Mouse (Mus musculus) forelimb bud, embryonic 11.5 days (tissue): ENCODE measurements at regions not wholly inside any gene's neighbourhood (a gene's known extent, or its start where the extent isn't known, plus 50 kb on each side); places are given as distances from the start of the nearest gene placed in this dataset.

Source experiments
- DNase-seq: peaks from one replicate; pipeline ENCODE4 v3.0.0-alpha.2; 2012; ENCODE audit warnings: low read depth, low spot score

DNA sequence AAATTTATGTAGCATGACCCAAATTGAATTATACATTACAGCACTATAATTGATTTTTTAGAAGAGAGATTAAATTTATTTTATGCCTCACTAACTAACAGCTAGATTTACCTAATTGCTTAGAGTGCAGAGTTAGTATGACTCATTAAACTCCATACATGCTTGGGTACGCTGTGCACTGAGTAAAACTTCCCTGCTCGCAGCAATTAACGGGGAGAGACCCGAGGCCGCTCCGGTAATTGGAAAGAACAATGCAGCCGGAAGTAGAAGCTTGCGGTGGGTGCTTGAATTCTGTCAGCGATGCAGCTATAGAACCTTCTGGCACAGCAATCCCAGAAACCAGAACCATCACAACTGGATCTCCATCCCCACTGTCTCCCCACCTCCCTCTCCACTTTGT, 261.8 kb downstream of the Tle3 start:
- peak; percentile 40 for DNase-seq

DNA sequence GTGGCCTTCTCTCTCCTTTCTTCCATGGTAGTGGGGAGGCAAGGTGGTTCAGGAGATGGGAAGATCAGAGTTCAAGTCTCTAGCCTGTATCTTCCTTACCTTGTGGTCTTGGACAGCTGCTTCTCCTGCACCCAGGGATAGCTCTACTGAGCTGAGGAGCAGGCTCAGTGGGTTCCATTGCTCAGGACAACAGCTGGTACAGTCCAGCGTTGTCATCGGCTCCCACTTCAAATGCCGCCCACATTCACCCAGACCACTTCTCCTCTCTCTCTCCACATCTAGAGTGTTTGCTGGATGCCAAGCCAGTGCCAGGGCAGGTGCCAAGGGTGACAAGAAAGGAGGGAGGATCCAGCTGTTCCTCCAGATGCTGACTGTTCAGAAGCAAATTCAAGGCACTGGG, 260.4 kb downstream of the Tle3 start:
- DNase-seq, result no peak

DNA sequence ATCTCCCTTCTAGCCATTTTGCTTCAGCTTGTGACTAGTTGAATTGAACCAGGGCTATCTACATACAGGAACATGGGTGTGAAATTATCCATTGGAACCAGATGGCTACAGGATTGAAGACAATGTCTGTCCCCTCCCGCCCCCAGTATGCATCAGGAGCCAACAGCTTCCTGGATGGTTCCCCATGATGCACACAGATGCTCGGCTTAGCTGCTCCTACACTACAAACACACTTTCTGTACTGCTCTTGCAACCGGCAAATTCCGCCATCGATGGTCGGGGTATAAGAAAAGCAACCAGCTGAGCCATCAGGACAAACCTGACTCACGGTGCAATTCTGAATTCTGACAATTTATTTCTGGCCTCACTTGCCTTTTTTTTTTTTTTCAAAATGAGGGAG, 258.9 kb downstream of the Tle3 start:
- DNase-seq, result no peak

DNA sequence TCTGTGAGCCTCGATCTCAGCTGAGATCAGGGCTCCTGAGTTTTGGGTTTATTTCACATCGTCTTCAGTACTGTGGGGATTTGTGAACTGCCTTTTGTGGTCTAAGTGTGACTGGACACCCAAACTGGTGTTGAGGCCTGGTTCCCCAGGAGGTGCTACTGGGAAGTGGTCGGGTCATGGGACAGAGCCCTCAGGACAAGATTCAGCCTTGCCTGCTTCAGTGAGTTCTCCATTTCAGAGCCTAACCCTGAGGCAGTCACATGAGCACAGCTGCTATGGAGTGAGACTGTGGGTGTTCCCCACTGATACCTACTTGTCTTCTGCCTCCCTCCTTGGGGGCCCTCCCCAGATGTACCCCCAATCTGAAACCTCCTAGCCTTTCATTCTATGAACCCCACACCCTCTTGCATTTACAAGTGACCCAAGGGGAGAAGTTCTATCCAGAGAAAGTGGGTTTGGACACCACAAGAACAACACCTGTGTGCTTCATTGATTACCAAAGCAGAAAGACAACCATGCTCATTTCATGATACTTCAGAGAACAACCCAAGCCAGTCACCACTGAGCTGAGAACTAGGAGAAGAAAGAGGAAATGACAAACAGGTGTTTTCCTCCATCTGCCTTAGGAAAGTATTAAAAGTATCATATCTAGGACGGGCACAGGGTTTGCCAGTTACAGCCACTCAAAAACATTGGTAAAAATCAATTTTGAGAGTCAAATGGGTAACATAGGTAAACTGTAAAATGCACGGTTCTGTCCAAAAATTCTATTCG, 255.8 kb downstream of the Tle3 start:
- no peak for DNase-seq

DNA sequence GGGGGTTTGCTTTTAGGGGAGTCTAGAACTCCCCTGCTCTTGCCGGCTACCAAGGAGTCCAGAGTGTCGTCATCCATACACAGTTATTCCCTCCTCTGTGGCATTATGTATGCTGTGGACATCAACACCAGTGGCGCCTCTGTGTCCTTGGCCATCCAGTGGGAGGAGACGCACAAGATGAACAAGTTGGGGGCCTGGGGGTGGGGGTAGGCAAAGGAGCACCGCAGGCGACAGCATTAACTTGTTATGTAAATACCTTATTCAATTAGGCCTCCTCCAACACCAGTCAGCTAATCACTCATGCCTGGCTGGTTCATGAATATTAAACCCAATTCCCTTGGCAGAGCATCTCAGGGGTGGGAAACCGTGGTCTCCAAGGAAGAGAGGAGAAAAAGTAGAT, 250.8 kb downstream of the Tle3 start:
- DNase-seq, result no peak

DNA sequence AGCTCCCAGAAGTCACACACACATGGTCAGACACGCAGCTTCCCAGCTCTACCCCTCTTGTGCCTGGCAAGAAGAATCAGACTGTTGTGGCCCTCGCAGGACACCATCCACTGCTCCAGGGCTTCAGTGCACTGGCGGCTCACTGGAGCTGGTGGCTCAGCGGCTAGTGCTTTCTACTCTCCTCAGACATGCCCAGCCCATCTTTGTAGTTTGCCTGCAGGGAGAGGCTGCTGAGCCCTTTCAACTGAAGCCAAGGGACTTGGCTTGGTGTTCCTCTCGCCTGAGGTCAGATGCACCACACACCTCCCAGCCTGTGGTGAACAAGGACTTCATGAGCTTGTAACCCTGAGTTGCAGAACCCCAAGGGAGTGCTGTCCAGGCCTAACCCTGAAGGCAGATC, 249.8 kb downstream of the Tle3 start:
- no peak for DNase-seq

DNA sequence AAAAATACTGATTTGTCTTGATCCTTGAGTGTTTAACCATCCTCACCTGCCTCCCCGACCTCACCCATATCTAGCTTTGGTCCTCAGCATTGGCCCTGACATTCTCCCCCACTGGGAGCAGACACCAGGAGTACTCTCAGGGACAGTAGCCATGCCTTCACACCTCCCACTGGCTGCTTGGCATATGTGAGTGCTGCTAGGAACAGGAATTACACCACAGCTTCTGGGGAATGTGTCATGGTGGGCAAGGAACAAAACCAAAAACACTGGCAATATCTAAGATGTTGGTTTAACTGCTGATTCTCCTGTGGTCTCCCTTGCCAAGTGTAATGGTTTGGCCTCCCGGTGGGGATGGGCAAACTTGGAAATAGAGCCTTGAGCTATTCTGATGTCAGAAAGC, 248.6 kb downstream of the Tle3 start:
- no peak for DNase-seq

DNA sequence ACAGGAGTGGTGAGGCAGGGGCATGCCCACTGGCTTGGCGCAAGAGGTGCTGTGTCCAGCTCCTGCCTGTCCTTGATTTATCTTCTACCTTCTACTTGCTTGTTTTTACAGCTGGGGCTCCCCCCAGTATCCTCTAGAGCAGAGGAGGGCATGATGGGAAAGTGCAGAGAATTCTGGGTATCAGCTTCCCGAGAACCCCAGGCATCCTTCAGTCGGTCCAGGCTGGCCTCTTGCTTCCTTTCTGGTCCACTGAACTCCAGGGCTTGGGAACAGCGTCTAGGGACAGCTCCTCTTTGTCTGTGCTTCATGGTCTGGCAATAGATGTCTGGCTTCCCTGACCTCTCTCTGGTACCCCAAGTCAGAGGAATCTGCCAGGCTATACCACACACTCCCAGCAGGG, 247.9 kb downstream of the Tle3 start:
- no peak for DNase-seq

DNA sequence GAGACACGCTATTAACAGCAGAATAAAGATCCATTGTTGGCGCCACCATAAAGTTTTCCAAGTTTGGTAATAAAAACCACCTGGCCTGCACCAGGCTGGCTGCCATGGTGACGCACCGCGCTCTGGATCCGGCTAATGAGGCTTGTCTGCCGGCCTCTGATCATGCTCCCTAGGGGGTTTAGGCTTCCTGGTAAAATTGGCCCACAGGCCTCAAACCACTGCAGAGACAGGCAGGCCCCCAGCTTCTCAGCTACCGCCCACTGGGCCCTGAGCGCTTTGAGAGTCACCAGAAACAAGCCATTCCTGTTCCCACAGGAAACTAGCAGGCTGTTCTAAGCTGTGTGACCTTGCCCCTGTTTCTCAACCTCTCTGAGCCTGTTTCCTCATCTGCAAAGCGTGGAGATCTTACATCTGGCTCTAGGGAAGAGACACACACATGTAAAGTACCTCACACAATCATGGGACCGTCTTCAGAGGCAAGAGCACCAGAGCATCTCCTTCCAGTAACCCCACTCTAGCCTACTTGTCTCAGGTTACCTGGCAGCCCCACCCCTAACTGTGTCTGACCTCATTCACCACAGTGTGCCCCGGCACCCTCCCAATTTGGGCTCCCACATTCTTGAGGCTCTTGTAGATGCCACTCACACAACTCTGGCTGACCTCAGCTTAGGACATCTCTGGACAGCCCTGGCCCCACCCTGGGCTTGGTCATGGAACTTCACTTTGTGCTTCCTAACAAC, 246.5 kb downstream of the Tle3 start:
- peak; percentile 95 for DNase-seq

DNA sequence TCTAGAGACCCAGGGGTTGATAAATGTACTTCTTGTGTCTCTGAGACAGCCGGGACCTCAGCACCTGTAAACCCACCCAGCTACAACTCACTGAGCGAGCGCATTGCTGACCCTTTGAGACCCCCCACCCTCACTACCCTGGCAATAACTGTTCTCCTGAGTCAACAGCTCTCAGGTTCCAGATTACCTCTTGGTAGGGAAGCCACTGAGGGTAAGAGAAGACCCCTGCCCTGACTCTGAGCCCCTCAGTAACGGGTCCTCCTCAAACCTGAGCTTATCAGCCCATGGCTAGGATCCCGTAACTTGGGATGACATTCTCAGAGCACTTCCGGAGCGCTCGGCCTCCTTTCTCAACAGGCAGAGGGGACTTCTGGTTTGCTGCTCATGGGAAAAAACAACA, 245.8 kb downstream of the Tle3 start:
- DNase-seq, result no peak

DNA sequence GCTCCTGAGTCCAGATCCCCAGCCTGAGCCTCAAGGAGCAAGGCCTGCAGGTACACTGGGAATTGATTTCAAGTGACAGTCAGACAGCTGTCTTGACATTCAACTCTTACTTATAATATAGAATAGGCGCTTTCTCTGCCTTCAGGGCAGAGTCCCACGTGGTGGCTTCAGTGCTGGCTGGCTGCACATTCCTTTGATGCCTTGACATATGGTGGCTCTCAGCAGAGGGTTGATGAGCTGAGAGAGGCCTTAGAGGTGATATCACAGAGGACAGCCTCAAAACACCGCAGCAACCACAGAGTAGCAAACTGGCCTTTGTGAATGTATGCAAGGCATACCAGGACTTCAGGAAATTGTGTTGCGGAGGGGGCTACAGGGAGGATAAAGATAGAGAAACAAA, 243.4 kb downstream of the Tle3 start:
- DNase-seq, result no peak

DNA sequence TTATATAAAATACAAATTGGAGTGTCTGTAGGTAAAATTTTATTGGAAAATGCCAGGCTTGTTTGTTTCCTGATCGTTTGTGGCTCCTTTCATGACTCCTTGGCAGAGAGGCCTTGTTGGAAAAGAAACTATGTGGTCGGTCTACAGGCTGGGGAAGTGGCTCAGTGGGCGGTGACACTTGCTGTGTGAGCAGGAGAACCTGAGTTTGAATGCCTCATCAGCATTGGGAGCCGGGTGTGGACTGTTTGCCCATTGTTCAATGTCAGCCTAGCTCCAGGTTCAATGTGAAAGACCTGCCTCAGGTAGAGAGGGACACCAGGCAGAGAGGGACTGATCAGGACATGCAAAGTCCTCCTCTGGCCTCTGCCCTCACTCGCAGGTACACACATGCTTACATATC, 235.4 kb downstream of the Tle3 start:
- DNase-seq, result no peak

DNA sequence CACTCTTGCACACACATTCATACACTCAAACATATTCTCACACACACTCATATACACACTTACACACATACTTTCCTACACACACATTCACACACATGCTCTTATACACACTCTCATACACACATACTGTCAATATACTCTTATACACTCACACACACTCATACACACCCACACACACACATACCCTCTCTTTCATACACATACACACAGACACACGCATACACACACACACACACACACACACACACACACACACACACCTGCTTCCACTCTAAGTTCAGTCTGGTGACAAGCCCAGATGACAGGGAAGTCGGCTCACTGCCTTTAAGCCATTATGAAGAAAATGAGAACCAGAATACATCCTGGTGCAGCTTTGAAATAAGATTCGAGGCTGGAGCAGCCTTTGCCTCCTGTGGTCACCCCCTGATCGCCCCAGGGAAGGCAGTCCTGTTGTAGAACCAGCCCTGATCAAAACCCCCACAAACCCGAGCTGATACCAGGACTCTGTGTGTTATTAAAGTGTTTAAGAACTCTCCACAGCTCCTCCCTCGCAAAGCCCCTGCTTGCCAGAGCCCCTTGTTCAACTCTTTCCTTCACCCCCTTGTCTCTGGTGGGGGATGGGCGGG, 230.3 kb downstream of the Tle3 start:
- peak; percentile 84 for DNase-seq

DNA sequence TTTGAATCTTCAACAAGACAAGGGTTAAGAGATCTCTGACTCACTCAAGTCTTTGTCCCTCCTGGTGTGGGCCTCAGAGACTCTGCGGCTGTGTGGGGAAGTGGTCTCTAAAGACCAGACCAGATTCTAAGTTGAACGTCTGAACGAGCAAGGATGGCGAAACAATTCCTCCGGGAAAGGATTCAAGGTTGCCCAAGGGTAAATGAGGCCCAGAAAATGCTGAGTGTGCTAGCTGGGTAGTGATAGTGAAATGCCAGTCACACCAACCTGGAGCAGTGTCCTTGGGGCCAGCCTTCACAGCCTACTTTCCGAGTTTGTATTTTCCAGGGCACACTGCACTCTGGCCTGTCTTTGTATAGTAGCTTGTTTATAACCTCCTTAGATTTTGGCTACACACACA, 229.7 kb downstream of the Tle3 start:
- no peak for DNase-seq

DNA sequence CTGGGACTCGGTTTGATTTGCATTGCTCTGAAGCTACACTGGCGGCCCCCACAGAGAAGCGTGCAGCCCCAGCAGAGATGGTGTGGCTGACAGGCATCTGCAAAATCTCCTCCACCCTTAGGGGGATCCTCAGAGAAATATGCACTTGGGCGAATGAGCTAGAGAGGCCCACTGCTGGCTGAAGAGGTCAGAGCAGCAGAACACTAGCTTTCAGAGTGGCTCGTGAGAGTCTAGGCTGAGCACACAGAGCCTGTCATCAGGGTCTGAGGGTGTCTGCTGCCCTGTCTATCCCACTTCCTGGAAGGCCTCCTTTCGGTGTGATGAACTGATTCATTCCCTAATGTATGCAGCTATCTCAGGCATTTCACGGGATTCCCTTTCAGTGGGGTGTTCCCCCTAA, 225.1 kb downstream of the Tle3 start:
- DNase-seq, result no peak

DNA sequence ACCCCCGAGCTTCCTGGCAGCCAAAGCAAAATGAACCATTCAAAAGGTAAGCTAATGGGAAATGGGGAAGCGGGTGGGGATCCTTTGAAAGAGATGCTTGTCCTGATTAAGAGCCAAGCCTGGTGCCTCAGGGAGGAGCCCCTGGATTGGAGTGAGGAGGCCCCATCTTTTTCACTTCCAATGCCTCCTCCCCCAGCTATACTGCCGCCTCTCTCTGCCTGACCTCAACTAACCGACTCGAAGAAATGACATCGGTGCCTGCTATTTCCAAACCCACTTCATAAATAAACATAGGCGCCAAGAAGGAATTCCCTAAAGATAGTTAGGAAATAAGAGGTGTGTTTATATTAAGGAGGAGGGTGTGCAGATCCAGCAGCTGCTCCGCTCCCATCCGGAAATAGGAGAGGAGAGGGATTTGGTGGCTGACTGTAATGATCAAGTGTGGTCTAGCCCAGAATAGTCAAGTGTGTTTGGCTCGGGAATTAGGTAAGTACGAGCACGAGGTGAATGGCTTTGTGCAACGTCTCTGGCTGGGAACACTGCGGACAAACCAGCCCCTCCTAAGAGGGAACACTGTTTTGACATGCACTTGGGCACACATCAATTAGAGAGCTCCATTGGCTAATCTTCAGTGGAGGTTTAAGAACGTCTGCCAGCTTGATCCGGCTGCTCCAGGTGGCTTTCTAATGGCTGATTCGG, 224.4 kb downstream of the Tle3 start:
- no peak for DNase-seq

DNA sequence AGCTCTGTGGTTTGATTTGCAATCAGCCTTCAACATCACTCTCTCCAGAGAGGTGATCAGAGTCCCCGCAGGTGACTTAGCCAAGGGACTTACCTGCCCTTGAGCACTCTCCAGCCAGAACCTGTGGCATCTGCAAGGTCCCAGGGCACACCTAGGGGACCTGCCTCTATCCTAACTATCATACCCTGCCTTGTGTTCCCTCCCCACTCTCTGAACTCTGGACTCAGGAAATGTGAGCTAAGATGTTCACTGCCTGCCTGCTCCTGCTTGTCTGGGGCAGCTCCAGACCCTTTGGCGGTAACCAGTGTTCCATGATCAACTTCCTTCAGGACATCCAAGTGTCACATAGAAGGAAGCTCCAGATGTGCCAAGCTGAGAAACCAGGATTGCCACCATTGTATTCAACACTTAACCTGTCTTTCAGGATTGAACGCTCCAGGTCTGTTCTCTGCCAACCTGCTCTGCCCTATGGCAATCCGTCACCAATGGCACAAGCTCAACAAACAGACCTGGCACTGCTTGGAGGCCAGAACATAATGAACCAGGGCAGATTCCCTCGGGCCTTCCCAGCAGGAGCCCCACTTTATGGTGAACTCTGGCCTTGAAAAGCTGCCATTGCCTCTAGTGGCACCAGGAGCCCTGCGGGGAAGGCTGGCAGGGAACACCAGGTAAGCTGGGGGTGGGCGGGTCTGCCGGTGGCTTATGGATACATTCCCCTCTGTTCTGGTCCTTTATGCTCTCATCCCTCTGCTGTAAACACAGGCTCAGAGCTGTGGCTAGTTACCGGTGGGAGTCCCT, 223.2 kb downstream of the Tle3 start:
- DNase-seq, result no peak

DNA sequence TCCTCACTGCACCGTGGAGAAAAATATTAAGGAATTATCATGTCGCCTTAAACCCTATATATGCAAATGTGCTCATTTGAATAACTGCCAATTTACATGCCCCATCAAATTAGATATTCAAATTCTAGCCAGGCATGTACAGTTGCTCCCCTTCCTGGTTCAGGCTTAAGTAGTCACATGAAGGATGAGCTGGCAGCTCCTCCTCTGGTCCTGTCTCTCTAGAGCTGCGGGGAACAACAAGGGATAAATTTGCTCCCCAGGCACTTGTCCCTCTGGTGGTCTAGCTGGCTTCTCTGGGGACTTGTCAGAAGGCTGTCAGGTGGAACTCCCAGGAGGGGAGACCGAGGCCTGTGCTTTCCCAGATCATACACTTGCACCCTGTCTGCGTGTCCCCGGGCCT, 221.8 kb downstream of the Tle3 start:
- no peak for DNase-seq

DNA sequence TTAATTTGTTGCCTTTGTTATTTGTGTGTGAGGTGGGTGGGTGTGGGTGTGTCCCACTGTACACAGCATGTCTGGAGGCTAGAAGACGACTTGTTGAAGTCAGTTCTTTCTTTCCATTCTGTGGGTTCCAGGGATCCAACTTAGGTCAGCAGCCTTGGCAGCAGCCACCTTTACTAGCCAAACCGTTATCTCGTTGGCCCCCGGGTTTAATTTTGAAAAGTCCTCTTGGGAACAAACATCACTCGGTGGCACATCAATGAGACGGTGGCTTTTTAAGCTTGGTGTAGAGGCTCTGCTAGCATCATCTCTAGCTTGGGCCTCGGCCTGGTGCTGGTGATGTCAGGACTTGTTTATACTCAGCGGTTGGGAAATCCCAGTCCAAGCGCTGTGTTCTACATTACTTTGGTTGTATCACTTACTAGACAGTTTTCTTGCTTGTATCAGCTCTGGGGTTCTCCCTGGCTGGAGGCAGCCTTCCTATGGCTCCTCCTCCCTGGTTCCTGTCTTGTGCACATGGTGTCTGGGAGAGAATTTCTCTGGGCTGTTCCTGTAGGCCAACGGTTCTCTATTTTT, 217.6 kb downstream of the Tle3 start:
- DNase-seq, result no peak

DNA sequence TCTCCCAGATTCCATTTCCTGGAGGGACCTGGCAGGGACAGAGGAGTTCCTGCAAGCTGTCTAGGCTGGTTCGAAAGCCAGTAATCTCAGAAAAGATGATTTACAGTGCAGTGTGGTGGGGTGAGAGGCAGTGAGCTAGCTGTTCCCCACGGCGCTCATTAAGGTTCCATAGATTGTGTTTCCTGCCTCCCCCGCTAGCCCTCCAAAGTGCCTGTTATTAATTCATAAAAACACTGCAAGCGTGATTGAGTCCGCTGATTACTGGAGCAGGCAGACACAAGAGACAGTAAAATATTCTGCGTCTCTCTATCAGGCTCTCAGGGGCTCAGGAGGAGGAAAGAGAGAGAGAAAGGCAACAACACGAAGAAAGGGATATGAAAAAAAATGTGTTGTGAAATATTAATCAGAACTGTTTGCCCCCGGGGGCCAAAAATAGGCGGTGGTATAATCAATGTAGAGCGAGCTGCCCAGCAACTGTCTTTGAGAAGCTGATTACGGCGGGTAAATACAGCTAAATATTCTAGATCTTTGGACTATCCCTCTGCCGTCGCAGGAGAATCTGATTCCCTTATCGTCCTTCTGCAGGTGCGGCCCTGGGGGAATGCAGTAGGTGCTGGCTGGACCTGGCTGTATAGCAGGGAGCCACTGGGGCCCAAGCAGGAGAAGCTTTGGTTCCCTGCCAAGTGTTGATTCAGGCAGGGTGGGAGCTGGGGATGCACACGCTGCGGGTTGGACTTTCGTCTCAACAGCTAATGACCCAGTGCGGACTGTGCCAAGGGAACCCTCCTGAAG, 211.3 kb downstream of the Tle3 start:
- no peak for DNase-seq
